Mouse (Mus musculus): ENCODE measurements at regions not wholly inside any gene's neighbourhood (a gene's known extent, or its start where the extent isn't known, plus 50 kb on each side); places are given as distances from the start of the nearest gene placed in this dataset.
"Not testable (repeated sequence)": the region's sequence is repeated elsewhere in the genome, so short reads cannot be mapped to it uniquely, and the experiment has no call there.

GRCm38 (mm10) chr16:86894982-86895381 is 459.0 kb upstream of the N6amt1 start:
- no peak for DNase-seq

- DNase-seq: no peak
Observed at GRCm38 (mm10) chr16:86894333-86894732, 459.7 kb upstream of the N6amt1 start.

- DNase-seq: no peak
Observed at GRCm38 (mm10) chr16:86888421-86888820, 465.6 kb upstream of the N6amt1 start.

- DNase-seq: no peak
Observed at GRCm38 (mm10) chr16:86887605-86888004, 466.4 kb upstream of the N6amt1 start.

- DNase-seq: no peak
Observed at GRCm38 (mm10) chr16:86883862-86884261, 470.1 kb upstream of the N6amt1 start.

- peak; percentile 56 for DNase-seq
Observed at GRCm38 (mm10) chr16:86882529-86882928, 471.5 kb upstream of the N6amt1 start.

GRCm38 (mm10) chr16:86881583-86881982 is 472.4 kb upstream of the N6amt1 start:
- no peak for DNase-seq

GRCm38 (mm10) chr16:86860828-86861227 is 493.2 kb upstream of the N6amt1 start:
- no peak for DNase-seq

- no peak for DNase-seq
Observed at GRCm38 (mm10) chr16:86855891-86856290, 498.1 kb upstream of the N6amt1 start.

GRCm38 (mm10) chr16:86855312-86855711 is 498.7 kb upstream of the N6amt1 start:
- DNase-seq: no peak

GRCm38 (mm10) chr16:86853398-86853797 is 500.6 kb upstream of the N6amt1 start:
- DNase-seq: no peak

- peak; percentile 27 for DNase-seq
Observed at GRCm38 (mm10) chr16:86838457-86839337, 515.3 kb upstream of the N6amt1 start.

GRCm38 (mm10) chr16:86827645-86828044 is 526.3 kb upstream of the N6amt1 start:
- no peak for DNase-seq

GRCm38 (mm10) chr16:86826641-86827040 is 527.3 kb upstream of the N6amt1 start:
- DNase-seq: no peak

- DNase-seq: no peak
Observed at GRCm38 (mm10) chr16:86823496-86823895, 530.5 kb upstream of the N6amt1 start.

GRCm38 (mm10) chr16:86821586-86821985 is 532.4 kb upstream of the N6amt1 start:
- DNase-seq: no peak

- DNase-seq: not testable (repeated sequence)
Observed at GRCm38 (mm10) chr16:86818639-86819038, 535.3 kb upstream of the N6amt1 start.

- no peak for DNase-seq
Observed at GRCm38 (mm10) chr16:86816763-86817593, 537.0 kb upstream of the N6amt1 start.

GRCm38 (mm10) chr16:86816006-86816405 is 538.0 kb upstream of the N6amt1 start:
- peak; percentile 12 for DNase-seq

- no peak for DNase-seq
Observed at GRCm38 (mm10) chr16:86812692-86813091, 541.3 kb upstream of the N6amt1 start.

- no peak for DNase-seq
Observed at GRCm38 (mm10) chr16:86808644-86809324, 545.2 kb upstream of the N6amt1 start.

GRCm38 (mm10) chr16:86806374-86806773 is 547.6 kb upstream of the N6amt1 start:
- no peak for DNase-seq

- no peak for DNase-seq
Observed at GRCm38 (mm10) chr16:86776086-86776485, 577.9 kb upstream of the N6amt1 start.

Data from adrenal gland, postnatal 14 days (tissue).